Mouse (Mus musculus) bone marrow, adult 2 months (tissue): ENCODE measurements around the gene Sstr3. TPM values are rescaled to one million over a fixed set of nuclear protein-coding genes. Genes with fewer than 3 reads are reported as not detected.

Experiments
- H3K27ac ChIP-seq: fragments of 200-500 bp; 2 replicates; pipeline ENCODE4 v1.5.1; 2012; ENCODE audit warnings: low read depth, mild to moderate bottlenecking, control low read depth, inconsistent platforms, low read length; ENCODE audit not compliant: control insufficient read depth, poor library complexity, insufficient read depth
- H3K4me1 ChIP-seq: fragments of 200-500 bp; 2 replicates; pipeline ENCODE4 v1.6.1; 2011; ENCODE audit warnings: low read length; ENCODE audit not compliant: control insufficient read depth, insufficient read depth
- H3K4me3 ChIP-seq: fragments of 200-500 bp; replicated peaks from 2 replicates; pipeline ENCODE3; 2011; ENCODE audit warnings: mild to moderate bottlenecking, low read depth, low read length, control low read depth; ENCODE audit not compliant: control insufficient read depth
- CTCF ChIP-seq: fragments of 200-500 bp; IDR thresholded peaks from 2 replicates; pipeline ENCODE4 v1.5.1; 2011; ENCODE audit warnings: low read length, control low read depth; ENCODE audit not compliant: control insufficient read depth, insufficient read depth
- POLR2A ChIP-seq: fragments of 200-500 bp; IDR thresholded peaks from 2 replicates; pipeline ENCODE4 v1.6.1; 2011; ENCODE audit warnings: low read depth, mild to moderate bottlenecking, control low read depth, low read length, borderline replicate concordance; ENCODE audit not compliant: control insufficient read depth
- WGBS: fragments of 180-500 bp; shearing (Covaris S2); methylation state at CpG from one replicate; pipeline ENCODE4 v1.1.7; 2018; 5-methylcytosine and 5-hydroxymethylcytosine counted together
- polyA plus RNA-seq: library from polyadenylated mRNA; stranded (reverse); fragments of >200 nt; gene quantifications from 2 replicates; pipeline ENCODE4 v1.2.4, GENCODE M21; 2011; ENCODE audit warnings: low replicate concordance; ENCODE audit not compliant: missing spikeins, insufficient read depth, insufficient read length

The Sstr3 gene
- polyA plus RNA-seq, 1 experiment: not detected

GRCm38 (mm10) chr15:78567608-78568120 is 23.2 kb upstream of the Sstr3 start:
- no peak overlapping the region for H3K27ac ChIP-seq
- H3K4me3 ChIP-seq: no peak overlapping the region
- TF ChIP-seq POLR2A (no peak), CTCF (no peak)
- WGBS: 71% methylated on average over 9 of the region's 9 CpGs
- H3K4me1 ChIP-seq: peaks cover 28% of the 10 kb centered on the region

- Histone ChIP-seq H3K27ac (peak overlapping the region; percentile 89), H3K4me1 (peaks cover 26% of the 10 kb centered on the region), H3K4me3 (peak overlapping the region; percentile 8)
- 59% methylated on average over 11 of the region's 11 CpGs for WGBS
- no peak for TF ChIP-seq CTCF
- TF ChIP-seq POLR2A: no peak
Measured at GRCm38 (mm10) chr15:78564764-78565435, 20.4 kb upstream of the Sstr3 start.

GRCm38 (mm10) chr15:78563937-78564336 is 19.5 kb upstream of the Sstr3 start:
- peaks cover 25% of the 10 kb centered on the region for H3K4me1 ChIP-seq
- TF ChIP-seq CTCF: no peak
- peak; percentile 36; the same call in 1 of the 2 replicates for TF ChIP-seq POLR2A
- H3K4me3 ChIP-seq: peak overlapping the region; percentile 29
- peak overlapping the region; percentile 89 for H3K27ac ChIP-seq
- 4% methylated on average over 5 of the region's 5 CpGs for WGBS

- TF ChIP-seq POLR2A (no peak), CTCF (0 out of 2 replicates have a peak, but pooled peaks have one; percentile 31)
- H3K4me1 ChIP-seq: peaks cover 25% of the 10 kb centered on the region
Measured at GRCm38 (mm10) chr15:78563344-78563743, 18.9 kb upstream of the Sstr3 start.

GRCm38 (mm10) chr15:78559141-78559979 is 14.9 kb upstream of the Sstr3 start:
- Histone ChIP-seq H3K4me3 (no peak overlapping the region), H3K27ac (no peak overlapping the region), H3K4me1 (peaks cover 10% of the 10 kb centered on the region)
- 42% methylated on average over 11 of the region's 11 CpGs for WGBS
- TF ChIP-seq CTCF: no peak
- TF ChIP-seq POLR2A: no peak

More at GRCm38 (mm10) chr15:78563344-78563743, 18.9 kb upstream of the Sstr3 start:
- Histone ChIP-seq H3K4me3 (peak overlapping the region; percentile 29), H3K27ac (peak overlapping the region; percentile 89; the same call in 1 of the 2 replicates)
- 89% methylated on average over 3 of the region's 3 CpGs for WGBS

GRCm38 (mm10) chr15:78557693-78558535 is 13.4 kb upstream of the Sstr3 start:
- H3K4me1 ChIP-seq: no peaks in the 10 kb centered on the region; the same call in 1 of the 2 replicates
- H3K27ac ChIP-seq: no peak overlapping the region
- 40% methylated on average over 10 of the region's 10 CpGs for WGBS
- TF ChIP-seq CTCF: no peak
- no peak for TF ChIP-seq POLR2A
- no peak overlapping the region for H3K4me3 ChIP-seq

- H3K4me1 ChIP-seq: no peaks in the 10 kb centered on the region; the same call in 1 of the 2 replicates
- TF ChIP-seq POLR2A (no peak), CTCF (no peak)
- no peak overlapping the region for H3K27ac ChIP-seq
- no peak overlapping the region for H3K4me3 ChIP-seq
- WGBS: 79% methylated on average over 25 of the region's 25 CpGs
Measured at GRCm38 (mm10) chr15:78554545-78555313, 10.2 kb upstream of the Sstr3 start.
